Mouse (Mus musculus) ovary, postnatal 36 days (tissue): ENCODE measurements at regions not wholly inside any gene's neighbourhood (a gene's known extent, or its start where the extent isn't known, plus 50 kb on each side); places are given as distances from the start of the nearest gene placed in this dataset.

Experiments used
- DNase-seq: peaks from one replicate; pipeline ENCODE4 v3.0.0; 2022; ENCODE audit warnings: low spot score, mixed read lengths

DNA sequence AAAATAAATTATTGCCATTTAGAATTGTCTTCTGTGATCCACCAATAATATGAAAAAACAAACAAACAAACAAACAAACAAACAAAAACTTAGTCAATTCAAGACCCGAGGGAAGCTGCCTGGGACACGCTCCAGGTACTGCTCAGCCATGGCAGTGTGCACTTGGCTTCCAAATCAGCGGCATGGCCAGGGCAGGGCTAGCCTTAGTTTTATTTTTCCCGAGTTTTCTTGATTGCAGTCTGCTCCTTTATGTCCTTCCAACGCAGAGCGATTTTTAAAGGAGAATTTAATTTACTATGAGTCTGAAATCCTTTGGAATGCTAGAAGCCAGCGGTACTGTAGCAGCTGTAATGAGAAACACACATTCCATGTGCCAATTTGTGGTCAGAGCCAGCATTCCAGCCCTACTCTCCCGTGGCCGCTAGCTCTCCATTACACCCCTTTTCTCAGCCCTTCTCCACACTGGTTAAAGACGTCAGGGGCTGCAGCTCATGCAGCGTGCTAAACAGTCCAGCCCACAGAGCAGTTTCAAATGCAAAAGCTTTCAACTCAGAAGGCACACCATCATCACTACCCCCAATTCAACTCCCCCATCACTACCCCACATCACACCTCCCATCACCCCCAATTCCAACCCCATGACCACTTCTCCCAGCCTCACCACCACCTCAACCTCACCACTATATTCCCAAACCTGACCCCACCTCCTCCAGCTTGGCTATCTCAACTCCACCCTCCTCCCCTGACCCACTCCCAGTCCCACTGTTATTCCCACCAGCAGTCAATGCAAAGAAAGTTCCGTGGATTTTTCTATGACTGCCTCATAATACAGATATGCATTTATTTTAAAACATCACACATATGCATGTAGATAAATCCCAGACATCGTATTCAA lies 187.9 kb upstream of the Gas1 start:
- DNase-seq = no peak

DNA sequence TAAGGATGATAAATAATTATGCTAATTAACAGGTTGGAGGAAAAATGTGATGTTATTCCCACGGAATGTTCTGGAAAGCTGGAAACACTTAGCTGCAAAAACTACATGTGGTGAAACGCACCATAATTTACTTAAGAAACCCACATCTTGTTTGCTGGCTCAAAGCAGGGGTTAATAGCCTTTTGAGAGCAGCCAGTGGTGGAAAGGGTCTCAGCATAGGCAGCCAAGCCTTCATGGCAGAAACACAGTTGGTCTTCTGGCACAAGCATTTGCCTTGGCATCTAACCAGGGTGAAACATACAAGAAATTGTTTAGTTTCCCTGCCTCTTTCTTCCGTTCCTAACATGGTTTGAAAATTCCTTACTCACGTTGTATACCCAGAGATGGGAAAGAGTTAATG lies 192.1 kb upstream of the Gas1 start:
- no peak for DNase-seq

- DNase-seq = no peak
These were observed 194.5 kb upstream of the Gas1 start for GRCm38 (mm10) chr13:60371656-60372055.

- DNase-seq = no peak
These were observed 199.5 kb upstream of the Gas1 start for GRCm38 (mm10) chr13:60376705-60377104.

DNA sequence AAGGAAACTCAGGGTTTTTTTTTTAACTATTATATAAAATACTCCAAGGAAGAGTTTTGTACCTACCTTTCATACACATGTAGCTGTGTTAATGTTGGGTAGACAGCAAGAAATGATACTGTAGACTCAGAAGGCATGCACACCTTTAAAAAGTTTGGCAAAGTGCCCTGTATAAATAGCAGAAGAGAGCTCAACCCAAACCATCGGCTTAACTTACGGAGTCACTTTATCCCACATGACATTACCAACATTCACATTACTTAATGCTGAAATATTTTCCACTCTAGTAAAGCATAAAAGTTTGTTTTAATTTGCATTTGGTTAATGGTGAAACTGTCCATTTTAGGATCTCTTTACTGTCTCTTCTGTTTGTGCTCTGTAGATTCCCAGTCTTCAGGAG lies 205.7 kb upstream of the Gas1 start:
- no peak for DNase-seq

DNA sequence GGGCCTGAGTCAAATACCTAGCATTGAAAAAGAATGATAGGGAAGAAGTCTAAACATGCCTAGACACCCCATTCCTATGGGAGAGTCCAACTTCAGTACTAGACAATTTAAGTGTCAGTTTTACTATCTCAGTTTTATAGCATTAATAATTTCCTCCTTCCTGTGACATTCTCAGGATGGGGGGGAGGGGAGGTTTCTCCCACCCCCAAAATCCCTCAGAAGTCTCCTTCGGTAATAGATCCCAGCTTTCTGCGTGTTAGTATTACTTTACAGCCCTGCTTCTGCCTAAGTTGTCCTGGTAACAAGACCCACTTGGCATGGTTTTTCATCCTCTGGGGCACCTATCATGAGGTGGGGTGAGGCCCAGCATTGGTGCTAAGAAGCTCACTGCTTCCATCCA lies 202.9 kb upstream of the Dapk1 start:
- DNase-seq = no peak

DNA sequence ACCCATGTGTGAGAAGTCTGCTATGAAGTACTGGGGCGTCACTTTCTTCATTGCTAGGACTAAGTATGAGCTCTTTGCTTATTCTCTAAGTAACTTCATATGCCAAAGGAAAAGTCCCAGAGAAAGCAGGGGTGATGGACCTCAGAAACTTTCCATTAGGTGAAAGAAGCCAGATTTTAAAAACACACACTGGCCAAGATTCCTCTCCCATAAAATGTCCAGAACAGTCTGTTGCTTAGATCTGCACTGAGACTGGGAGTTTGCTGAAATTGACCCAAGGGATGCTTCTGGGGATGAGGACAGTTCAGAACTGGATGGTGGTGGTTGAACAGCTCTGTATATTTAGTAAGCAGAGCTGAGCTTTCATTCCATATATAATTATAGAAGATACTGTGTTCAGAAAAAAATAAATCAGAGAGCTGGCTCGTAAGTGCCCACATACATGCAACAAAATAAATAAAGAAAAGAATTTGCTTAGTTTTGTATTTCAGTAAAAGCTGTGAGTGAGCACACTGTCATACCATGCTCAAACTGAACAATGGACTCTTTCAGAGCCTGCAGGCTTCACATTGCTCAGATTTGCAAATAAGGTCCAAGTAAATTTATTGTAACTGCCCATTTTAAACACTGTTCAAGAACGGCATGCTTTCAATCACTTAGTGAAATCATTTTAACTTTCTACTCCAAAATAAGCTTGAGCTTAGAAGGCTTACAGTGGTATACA lies 200.8 kb upstream of the Dapk1 start:
- no peak for DNase-seq

- DNase-seq = no peak
These were observed 198.3 kb upstream of the Dapk1 start for GRCm38 (mm10) chr13:60403471-60403870.

DNA sequence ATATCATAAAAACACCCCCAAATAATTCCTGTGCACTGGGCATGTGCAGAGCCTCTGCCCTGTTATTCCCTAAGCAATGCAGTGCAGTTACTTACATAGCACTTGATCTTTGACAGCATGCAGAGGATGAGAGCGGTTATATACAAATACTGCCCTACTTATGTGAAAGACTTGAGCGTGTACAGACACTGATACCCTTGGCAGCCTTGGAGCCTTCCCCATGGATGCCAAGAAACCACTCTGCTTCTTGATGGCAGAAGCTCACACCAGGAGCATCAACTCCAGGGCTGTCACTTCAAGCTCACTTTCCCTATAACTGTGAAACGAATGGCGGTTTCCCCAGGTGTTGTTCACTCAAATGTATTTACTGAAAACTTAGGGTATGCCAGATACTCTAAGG lies 194.4 kb upstream of the Dapk1 start:
- DNase-seq = no peak

- DNase-seq = no peak
These were observed 191.8 kb upstream of the Dapk1 start for GRCm38 (mm10) chr13:60409706-60410502.

- DNase-seq = no peak
These were observed 185.7 kb upstream of the Dapk1 start for GRCm38 (mm10) chr13:60416024-60416423.

DNA sequence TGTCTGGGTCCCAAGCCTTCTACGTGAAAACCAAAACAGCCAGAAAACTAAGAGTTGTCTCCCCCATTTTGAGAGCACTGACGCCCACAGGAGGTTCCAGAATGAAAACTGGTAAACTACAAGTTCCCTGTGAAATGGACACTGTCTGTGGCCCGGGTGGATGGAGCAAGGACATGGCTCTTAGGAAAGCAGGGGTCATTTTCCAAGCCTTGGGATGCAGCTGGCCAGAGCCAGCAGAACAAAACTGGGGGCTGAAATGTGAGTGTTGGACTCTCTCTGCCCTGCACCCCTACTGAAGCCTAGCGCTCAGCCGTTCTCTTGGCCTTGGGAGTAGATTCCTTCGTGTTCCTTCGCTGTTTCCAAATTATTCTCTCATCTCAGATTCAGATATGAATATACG lies 184.7 kb upstream of the Dapk1 start:
- DNase-seq = no peak

DNA sequence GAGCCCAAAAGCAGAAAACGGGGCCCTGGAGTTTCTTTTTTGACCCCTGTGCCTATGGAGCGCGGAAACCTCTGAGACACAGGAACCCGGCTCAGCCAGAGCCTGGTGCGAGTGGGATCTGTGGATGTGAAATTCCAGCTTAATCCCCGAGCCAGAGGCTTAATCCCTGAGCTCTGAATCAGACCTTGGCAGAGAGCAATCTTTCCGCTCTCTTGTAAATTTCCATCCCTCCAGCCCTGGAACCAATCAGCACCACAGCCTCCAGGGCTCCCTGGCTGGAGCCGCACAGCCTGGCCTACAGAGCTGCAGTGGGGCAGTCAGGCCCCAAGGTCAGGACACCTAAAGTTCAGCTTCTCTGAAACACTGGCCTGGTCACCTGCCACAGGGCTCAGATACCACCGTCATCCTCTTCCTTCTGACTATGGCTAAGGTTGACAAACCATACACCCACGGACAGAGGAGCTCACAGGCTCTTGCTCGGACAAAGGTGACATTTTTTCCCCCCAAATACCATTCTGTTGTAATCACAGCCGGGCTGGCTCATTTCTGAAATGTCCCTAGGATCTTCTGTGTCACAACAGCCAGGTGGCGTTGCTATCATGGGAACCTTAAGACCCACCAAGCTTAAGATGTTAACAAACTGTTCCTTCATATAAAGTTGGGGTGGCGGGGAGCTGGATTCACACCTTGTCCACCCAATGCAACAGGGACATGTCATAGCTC lies 184.2 kb upstream of the Dapk1 start:
- DNase-seq = peak; percentile 32

- no peak for DNase-seq
These were observed 181.4 kb upstream of the Dapk1 start for GRCm38 (mm10) chr13:60420386-60420785.

DNA sequence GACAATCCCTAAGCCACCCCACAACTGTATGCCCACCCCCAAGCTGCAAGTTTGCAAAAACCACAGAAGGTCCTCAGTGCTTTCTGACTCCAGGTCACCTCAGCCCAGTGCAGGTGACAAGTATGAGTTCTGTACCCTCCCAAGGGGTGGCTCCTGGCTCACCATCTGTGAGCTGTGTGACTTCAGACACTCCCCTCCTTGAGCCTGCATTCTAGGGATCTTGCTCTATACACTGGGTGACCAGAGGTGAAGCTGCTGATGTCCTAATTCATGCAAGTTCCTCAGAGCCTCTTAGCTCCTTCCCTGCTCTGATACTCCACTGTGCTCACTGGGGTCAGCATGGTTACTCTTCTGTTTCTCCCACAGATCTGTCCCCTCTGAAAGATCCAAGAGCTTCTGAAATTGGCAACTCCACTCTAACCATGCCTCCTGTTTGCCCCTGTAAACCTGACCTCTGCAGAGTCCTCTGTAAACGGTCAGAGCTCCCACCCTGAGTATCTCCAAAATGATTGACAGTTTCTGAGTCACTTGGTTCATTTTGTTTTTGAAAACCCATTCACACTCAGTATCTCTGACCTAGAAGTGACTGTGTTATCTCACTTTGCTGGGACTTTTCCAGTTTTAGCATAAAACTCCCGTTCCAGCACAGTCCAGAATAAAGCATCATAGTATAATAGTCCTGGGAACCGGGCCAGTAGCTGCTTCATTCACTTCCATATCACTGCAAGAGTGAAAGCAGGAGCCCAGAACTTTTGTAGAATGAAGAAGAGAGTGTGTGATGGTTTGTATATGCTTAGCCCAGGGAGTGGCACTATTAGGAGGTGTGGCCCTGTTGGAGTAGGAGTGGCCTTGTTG lies 180.7 kb upstream of the Dapk1 start:
- DNase-seq = no peak

DNA sequence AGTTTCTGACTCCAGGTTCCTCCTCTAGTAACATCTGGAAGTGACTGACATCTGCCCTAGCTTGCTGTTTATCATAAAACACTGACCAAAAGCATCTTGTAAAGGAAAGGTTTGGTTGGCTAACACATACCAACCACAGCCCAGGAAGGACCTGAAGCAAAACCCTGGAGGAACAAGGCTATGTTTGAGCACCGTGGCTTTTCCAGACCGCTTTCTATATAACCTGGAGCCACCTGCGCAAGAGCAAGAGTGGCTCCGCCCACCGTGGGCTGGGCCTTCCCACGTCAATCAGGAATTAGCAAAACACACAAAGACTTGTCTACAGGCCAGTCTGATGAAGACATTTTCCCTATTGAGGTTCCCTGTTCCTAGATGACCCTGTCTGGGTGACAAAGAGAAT lies 177.5 kb upstream of the Dapk1 start:
- no peak for DNase-seq

GRCm38 (mm10) chr13:60425140-60425539 lies 176.6 kb upstream of the Dapk1 start:
- DNase-seq = no peak

DNA sequence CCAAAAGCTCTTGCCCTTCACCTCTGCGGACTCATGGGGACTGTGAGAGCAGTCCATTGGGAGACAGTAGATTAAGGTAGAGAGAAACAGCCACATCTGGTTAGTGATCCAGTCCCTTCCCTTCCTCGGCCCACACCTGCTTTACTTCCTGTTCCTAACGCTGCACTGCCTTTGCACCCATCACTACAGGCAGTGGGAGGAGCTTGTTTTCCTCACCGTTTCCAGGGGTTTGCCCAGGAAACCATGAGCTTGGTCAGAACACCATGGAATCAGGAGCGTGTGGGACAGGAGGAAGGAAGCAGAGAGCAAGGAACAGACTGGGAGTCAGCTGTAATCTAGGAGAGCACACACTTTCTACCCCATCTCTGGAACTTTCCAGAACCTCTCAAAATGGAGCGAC lies 176.2 kb upstream of the Dapk1 start:
- DNase-seq = no peak

DNA sequence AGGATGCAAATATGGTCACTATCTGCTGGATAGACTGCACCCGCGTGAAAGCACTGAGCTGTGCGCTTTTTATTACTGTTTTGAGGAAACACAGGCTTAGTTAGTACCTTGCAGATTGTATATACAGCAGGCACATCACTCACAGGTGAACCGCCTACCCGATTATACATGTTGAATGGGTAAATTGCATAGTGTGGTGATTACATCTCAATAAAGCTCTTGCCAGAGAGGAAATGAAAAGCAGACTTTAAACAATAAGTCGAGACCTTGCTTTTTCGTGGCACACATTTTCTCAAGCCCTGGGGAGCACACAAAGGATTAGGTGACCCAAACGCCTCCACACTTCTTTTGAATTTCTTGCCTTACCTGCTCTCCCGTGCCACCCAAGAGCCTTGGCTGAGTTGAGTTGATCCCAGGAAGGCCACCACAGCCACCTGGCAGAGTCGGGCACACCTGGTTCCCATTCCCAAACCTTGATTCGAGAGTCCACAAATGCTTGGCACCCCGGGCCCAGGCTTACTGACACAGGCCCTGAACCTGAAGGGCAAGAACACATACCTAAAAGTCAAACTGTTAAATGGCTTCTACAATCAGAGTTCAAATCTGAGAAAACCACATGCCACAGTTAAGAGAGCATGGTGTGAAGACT lies 175.4 kb upstream of the Dapk1 start:
- no peak for DNase-seq

DNA sequence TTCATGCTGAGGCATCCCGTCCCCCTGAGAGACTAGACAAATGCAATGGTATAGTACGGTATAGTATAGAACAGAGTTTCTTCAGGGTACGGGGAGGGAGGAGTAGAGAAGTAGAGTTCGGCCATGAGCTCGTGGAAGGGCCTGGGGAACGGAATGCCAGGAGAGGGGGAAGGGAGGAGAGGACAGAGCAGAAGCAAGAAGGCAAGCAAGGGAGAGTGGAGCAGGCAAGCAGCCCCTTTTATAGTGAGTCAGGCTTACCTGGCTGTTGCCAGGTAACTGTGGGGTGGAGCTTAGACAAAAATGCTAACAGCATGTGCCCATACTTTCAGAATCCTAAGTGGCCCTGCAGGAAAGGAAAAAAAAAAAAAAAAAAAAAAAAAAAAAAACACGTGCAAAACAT lies 174.7 kb upstream of the Dapk1 start:
- DNase-seq = no peak
